In the genomic region with DNA sequence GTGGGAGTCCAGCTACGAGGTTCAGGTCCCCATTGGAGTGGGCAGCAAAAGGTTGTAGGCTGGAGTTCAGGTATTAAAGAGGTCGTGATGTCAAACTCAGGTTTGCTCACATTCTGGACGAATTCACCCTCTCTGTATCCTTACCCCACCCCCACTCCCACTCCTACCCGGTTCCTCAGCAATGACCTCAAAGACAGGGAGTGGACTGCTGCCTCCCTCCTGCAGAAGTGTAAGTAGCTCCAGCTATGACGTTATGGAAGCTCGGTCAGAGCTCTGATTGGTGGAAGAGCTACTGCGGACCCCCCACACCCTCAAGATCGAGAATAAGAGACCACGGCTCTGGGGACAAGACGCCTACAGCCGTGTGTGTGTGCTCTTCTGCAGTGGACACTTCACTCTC, we compare ENCODE assay signal across 10 mouse cellular contexts. TPM values are rescaled to one million over a fixed set of nuclear protein-coding genes. Genes with fewer than 3 reads are reported as not detected.
DNase-seq lines count a peak whose midpoint lies in the region; ATAC-seq and TF ChIP-seq lines count a peak whose summit lies in the region.
"Had no signal": no experiment of that assay in that cellular context is flagged by ENCODE, and none has a peak within 500 bp of the region (broad histone marks: within the 10 kb centered on the region; RNA-seq: fewer than 3 reads in every experiment).

A gene (plus strand): TSS at position 344 of the 400 bp plus-strand sequence.

- no peak for TF ChIP-seq POLR2A in CH12.LX (IDR thresholded peaks at IDR 0.05; ENCODE audit: low read depth, low read length)

- peaks cover 43% of the 10 kb centered on the region for H3K27me3 ChIP-seq in heart, embryonic 11.5 days (ENCODE audit: control insufficient read depth, insufficient read depth, low read length)
- H3K27me3 ChIP-seq in CH12.LX (replicated peaks): no peaks in the 10 kb centered on the region
- peaks cover 48% of the 10 kb centered on the region for H3K27me3 ChIP-seq in midbrain, embryonic 10.5 days (ENCODE audit: low read depth, poor library complexity, severe bottlenecking)

- no peak for TF ChIP-seq RAD21 in CH12.LX (IDR thresholded peaks at IDR 0.05; ENCODE audit: low read depth, low read length)

- no peak for DNase-seq in heart, postnatal 36 days
- DNase-seq in CH12.LX (ENCODE audit: extremely low read depth): no peak
- DNase-seq in midbrain, embryonic 10.5 days (ENCODE audit: low spot score): no peak
- DNase-seq in urinary bladder, postnatal 14 days (ENCODE audit: low spot score): no peak
- no peak for DNase-seq in spleen, postnatal 36 days (ENCODE audit: low spot score in 2 of 2)
- no peak for DNase-seq in testis, postnatal 10 days (ENCODE audit: low spot score)
- DNase-seq: kidney, postnatal 10 days had no signal

- H3K4me1 ChIP-seq in heart, embryonic 11.5 days (ENCODE audit: control insufficient read depth, insufficient read depth, low read length): peaks cover 11% of the 10 kb centered on the region
- peaks cover 0 to 2% of the 10 kb centered on the region in 2 experiments; a peak in 1 of 4 replicates for H3K4me1 ChIP-seq in CH12.LX (ENCODE audit: control insufficient read depth in 1 of 2, insufficient read depth in 2 of 2)
- peaks cover 26% of the 10 kb centered on the region for H3K4me1 ChIP-seq in midbrain, embryonic 10.5 days

- no peak within 1 kb of the TSS for H3K9ac ChIP-seq in heart, embryonic 11.5 days (ENCODE audit: low read depth, low read length)
- H3K9ac ChIP-seq in CH12.LX (ENCODE audit: insufficient read depth, low read depth): no peak within 1 kb of the TSS

- no peak for TF ChIP-seq CTCF in CH12.LX (conservative IDR thresholded peaks at IDR 0.05 in 1 of 2, IDR thresholded peaks at IDR 0.05 in 1 of 2; ENCODE audit: low read depth in 2 of 2, low read length in 2 of 2)

- 5% methylated on average over 11 of the region's 11 CpGs for WGBS in heart, embryonic 11.5 days (ENCODE audit: insufficient replicate concordance)
- WGBS in midbrain, embryonic 10.5 days: 4% methylated on average over 11 of the region's 11 CpGs

- H3K79me2 ChIP-seq in CH12.LX (replicated peaks; ENCODE audit: control insufficient read depth, extremely low read depth, insufficient read depth, poor library complexity, severe bottlenecking): no peaks in the 10 kb centered on the region

- H3K9me3 ChIP-seq in heart, embryonic 11.5 days (replicated peaks; ENCODE audit: control insufficient read depth, low read length): no peaks in the 10 kb centered on the region
- H3K9me3 ChIP-seq in CH12.LX (replicated peaks; ENCODE audit: low read length): no peaks in the 10 kb centered on the region
- no peaks in the 10 kb centered on the region for H3K9me3 ChIP-seq in midbrain, embryonic 10.5 days (replicated peaks)

- in situ Hi-C loops in CH12.LX (cut with MboI; ENCODE audit: low pct_ligation_motif_present, low pct_unique_long_range_greater_than_20kb, low sequenced_read_pairs): no loop called here

- intact Hi-C loops in heart, postnatal 36 days (cut with DNase I): loop anchor here (5.0 to 10.0 kb wide), 2 partner anchors 136 to 223 kb away; no protein-coding TSS in a partner anchor

- dilution Hi-C loops in CH12.LX (cut with MboI; ENCODE audit: extremely low pct_ligation_motif_present, extremely low pct_unique_long_range_greater_than_20kb, low sequenced_read_pairs): no loop called here

- peak within 1 kb of the TSS; percentile 28 for H3K4me3 ChIP-seq in heart, embryonic 11.5 days (ENCODE audit: low read depth, low read length)
- H3K4me3 ChIP-seq in CH12.LX (replicated peaks in 1 of 3; ENCODE audit: low read depth in 2 of 3, low read length in 2 of 3, poor library complexity in 1 of 3): no peak within 1 kb of the TSS
- peak within 1 kb of the TSS; percentile 42 for H3K4me3 ChIP-seq in midbrain, embryonic 10.5 days

- H3K36me3 ChIP-seq in heart, embryonic 11.5 days (ENCODE audit: control insufficient read depth, insufficient read depth, low read length): no peaks in the 10 kb centered on the region
- H3K36me3 ChIP-seq in CH12.LX (replicated peaks in 1 of 2; ENCODE audit: control insufficient read depth in 1 of 2, insufficient read depth in 1 of 2, low read length in 1 of 2): no peaks in the 10 kb centered on the region
- H3K36me3 ChIP-seq in midbrain, embryonic 10.5 days: no peaks in the 10 kb centered on the region

- TF ChIP-seq EP300 in CH12.LX (IDR thresholded peaks at IDR 0.05; ENCODE audit: low read length): no peak

- H3K4me2 ChIP-seq in heart, embryonic 11.5 days: peak within 1 kb of the TSS; percentile 59
- peak within 1 kb of the TSS; percentile 48 for H3K4me2 ChIP-seq in CH12.LX (ENCODE audit: insufficient read depth, low read depth, poor library complexity, severe bottlenecking)

- no peak within 1 kb of the TSS for H3K27ac ChIP-seq in heart, embryonic 11.5 days (ENCODE audit: low read depth, low read length)
- H3K27ac ChIP-seq in CH12.LX (ENCODE audit: insufficient read depth, low read depth): no peak within 1 kb of the TSS
- no peak within 1 kb of the TSS for H3K27ac ChIP-seq in midbrain, embryonic 10.5 days (replicated peaks)

- no peak for ATAC-seq in heart, embryonic 11.5 days (replicated peaks; ENCODE audit: insufficient number of reproducible peaks, low FRiP score, low TSS enrichment)
- ATAC-seq in granulocyte monocyte progenitor cell, adult 5-6 weeks (replicated peaks; ENCODE audit: poor library complexity, severe bottlenecking): 0 out of 2 replicates have a peak, but pooled peaks have one; percentile 23

TF ChIP-seq in CH12.LX, 34 proteins besides CTCF, POLR2A, EP300 and RAD21:
- TF ChIP-seq MYC (IDR thresholded peaks at IDR 0.05; ENCODE audit: low read depth, low read length) (no peak), NRF1 (IDR thresholded peaks at IDR 0.05; ENCODE audit: low read depth, low read length) (no peak), USF2 (conservative IDR thresholded peaks at IDR 0.05; ENCODE audit: low read depth, low read length) (no peak), MAFK (IDR thresholded peaks at IDR 0.05; ENCODE audit: insufficient replicate concordance, low read length) (no peak), MEF2A (IDR thresholded peaks at IDR 0.05; ENCODE audit: borderline replicate concordance, low read depth, low read length) (no peak), ZMIZ1 (IDR thresholded peaks at IDR 0.05; ENCODE audit: low read depth, low read length) (no peak), RCOR1 (conservative IDR thresholded peaks at IDR 0.05; ENCODE audit: low read depth, low read length) (no peak), GABPA (IDR thresholded peaks at IDR 0.05; ENCODE audit: insufficient replicate concordance, low read depth, low read length) (no peak), MAX (IDR thresholded peaks at IDR 0.05; ENCODE audit: low read length) (no peak), E2F4 (IDR thresholded peaks at IDR 0.05; ENCODE audit: insufficient replicate concordance, low read depth, low read length) (no peak), ZKSCAN1 (IDR thresholded peaks at IDR 0.05; ENCODE audit: borderline replicate concordance, low read depth, low read length) (no peak), KAT2A (IDR thresholded peaks at IDR 0.05; ENCODE audit: insufficient replicate concordance, low read length) (no peak), CHD1 (IDR thresholded peaks at IDR 0.05; ENCODE audit: low read depth, low read length) (no peak), BHLHE40 (IDR thresholded peaks at IDR 0.05; ENCODE audit: low read depth, low read length) (no peak), ZC3H11A (IDR thresholded peaks at IDR 0.05; ENCODE audit: low read depth, low read length) (no peak), JUND (conservative IDR thresholded peaks at IDR 0.05; ENCODE audit: low read depth, low read length) (no peak), NELFE (IDR thresholded peaks at IDR 0.05; ENCODE audit: low read depth, low read length) (no peak)
TF ChIP-seq in CH12.LX: peak in this region for 0.

RNA-seq across cellular contexts. Expression of the gene that starts here (rescaled TPM):
- polyA plus RNA-seq in heart, embryonic 11.5 days (2014; fragmentation: Nextera tagmentation; extraction: Ambion mirVana): 0.17 TPM in 1 of 2 replicates, not detected in the other
- total RNA-seq in heart, postnatal 36 days (2021): 1 to 10 TPM in 1 of 2 experiments, under 1 TPM in 1; 0.38 to 1.1 TPM
- not detected in 2 replicates for total RNA-seq in CH12.LX (2012; rRNA removed)
- not detected in 2 replicates for total RNA-seq in CH12.LX (2014; rRNA removed)
- polyA plus RNA-seq in CH12.LX (2012; ENCODE audit: insufficient read length, low read depth): not detected in 2 replicates
- not detected in 2 replicates for total RNA-seq in granulocyte monocyte progenitor cell, adult 5-6 weeks (2014; fragmentation: Nextera tagmentation)
- total RNA-seq in granulocyte monocyte progenitor cell, adult 5-6 weeks (2017): not detected in 2 replicates
- polyA plus RNA-seq in midbrain, embryonic 10.5 days (2016; fragmentation: Nextera tagmentation; extraction: Ambion mirVana): not detected in 2 replicates
- polyA plus RNA-seq: spleen, adult 2 months had no signal

Comparison
In these comparisons a context has a peak if more than half of its experiments do, and no peak if none do; other contexts are left out.
1. Peak in ATAC-seq in granulocyte monocyte progenitor cell, adult 5-6 weeks; RNA of the gene not detected or under 1 TPM.
2. H3K4me3 ChIP-seq: peak in heart, embryonic 11.5 days (single experiment) and midbrain, embryonic 10.5 days (single experiment); none in CH12.LX (0 of 3).